Mouse (Mus musculus): ENCODE measurements at regions not wholly inside any gene's neighbourhood (a gene's known extent, or its start where the extent isn't known, plus 50 kb on each side); places are given as distances from the start of the nearest gene placed in this dataset.
A peak's percentile ranks its signal among the peaks of the same experiment; 100 is the strongest.

- Histone ChIP-seq H3K9me3 (no peaks in the 10 kb centered on the region), H3K27me3 (no peaks in the 10 kb centered on the region), H3K27ac (no peak overlapping the region), H3K9ac (no peak overlapping the region), H3K4me2 (no peak overlapping the region), H3K36me3 (replicated peaks) (no peaks in the 10 kb centered on the region), H3K4me3 (replicated peaks) (no peak overlapping the region), H3K4me1 (no peaks in the 10 kb centered on the region)
- WGBS = 100% methylated on average over 2 of the region's 2 CpGs
- ATAC-seq (ENCODE audit: low FRiP score) = no peak
Observed at GRCm38 (mm10) chr2:81251321-81251720, 634.3 kb downstream of the Nup35 start.

DNA sequence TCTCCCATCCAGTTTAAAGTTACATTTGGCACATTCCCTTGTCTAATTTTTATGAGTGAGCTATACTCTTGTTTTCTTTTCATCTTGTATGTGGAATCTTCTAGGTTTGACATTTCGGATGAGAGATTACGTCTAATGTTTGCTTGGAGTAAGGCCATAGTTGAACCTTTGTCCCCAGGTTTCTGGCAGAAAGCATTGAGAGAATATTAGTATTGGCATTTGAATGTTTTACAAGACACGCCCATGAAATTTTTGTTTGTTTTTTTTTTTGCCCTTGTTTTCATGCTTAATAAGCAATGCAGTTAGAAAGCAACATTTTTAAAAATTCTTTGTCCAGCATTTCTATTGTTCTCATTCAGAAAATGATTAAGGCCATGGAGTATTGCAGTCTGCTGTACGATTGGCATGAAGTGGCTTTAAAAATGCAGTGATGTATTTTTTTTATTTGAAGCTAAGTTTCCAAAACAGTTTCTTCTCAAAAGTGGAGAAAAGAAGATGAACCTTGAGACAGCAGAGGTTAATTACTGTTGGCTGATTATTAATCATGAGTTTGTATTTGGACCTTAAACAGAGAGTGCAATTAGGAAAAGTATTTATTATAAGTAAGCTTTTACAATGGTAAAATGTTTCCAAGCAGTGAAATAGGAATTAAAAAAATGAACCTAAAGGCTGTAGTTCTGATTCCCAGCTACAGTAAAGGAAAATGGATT, 645.2 kb downstream of the Nup35 start:
- no peak for ATAC-seq (ENCODE audit: low FRiP score)
- Histone ChIP-seq H3K9me3 (no peaks in the 10 kb centered on the region), H3K27me3 (no peaks in the 10 kb centered on the region), H3K9ac (no peak overlapping the region), H3K36me3 (replicated peaks) (no peaks in the 10 kb centered on the region), H3K4me1 (no peaks in the 10 kb centered on the region), H3K27ac (no peak overlapping the region), H3K4me2 (no peak overlapping the region), H3K4me3 (replicated peaks) (no peak overlapping the region)
- 88% methylated on average over 4 of the region's 4 CpGs for WGBS

GRCm38 (mm10) chr2:81269245-81269880, 652.3 kb downstream of the Nup35 start:
- 66% methylated on average over 3 of the region's 3 CpGs for WGBS
- H3K4me3 ChIP-seq (replicated peaks) = no peak overlapping the region
- no peaks in the 10 kb centered on the region for H3K9me3 ChIP-seq
- no peaks in the 10 kb centered on the region for H3K27me3 ChIP-seq
- H3K9ac ChIP-seq = no peak overlapping the region
- H3K4me2 ChIP-seq = no peak overlapping the region
- ATAC-seq (ENCODE audit: low FRiP score) = peak; percentile 55; the same call in 1 of the 2 replicates
- H3K27ac ChIP-seq = no peak overlapping the region
- H3K36me3 ChIP-seq (replicated peaks) = no peaks in the 10 kb centered on the region
- no peaks in the 10 kb centered on the region for H3K4me1 ChIP-seq

DNA sequence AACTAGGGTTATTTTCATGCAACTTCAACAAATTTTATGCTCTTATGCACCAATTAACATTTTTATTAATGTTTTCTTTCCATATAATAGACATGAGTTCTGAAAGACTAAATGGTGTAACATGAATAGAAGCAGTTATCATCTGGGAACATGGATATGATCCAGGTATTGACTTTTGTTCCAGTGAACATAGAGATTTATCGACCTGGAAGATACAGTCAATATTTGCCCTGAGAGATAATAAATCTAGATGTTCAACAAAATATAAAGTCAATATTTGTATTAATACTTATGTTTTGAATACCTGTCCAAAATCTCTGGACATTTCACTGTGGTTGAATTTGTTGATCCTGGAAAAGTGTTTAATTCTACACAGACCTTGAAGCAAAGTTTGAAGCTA, 653.9 kb downstream of the Nup35 start:
- Histone ChIP-seq H3K9ac (no peak overlapping the region), H3K4me1 (no peaks in the 10 kb centered on the region), H3K4me3 (replicated peaks) (no peak overlapping the region), H3K27ac (no peak overlapping the region), H3K27me3 (no peaks in the 10 kb centered on the region), H3K9me3 (no peaks in the 10 kb centered on the region), H3K4me2 (no peak overlapping the region), H3K36me3 (replicated peaks) (no peaks in the 10 kb centered on the region)
- no peak for ATAC-seq (ENCODE audit: low FRiP score)
- WGBS = 96% methylated on average over 1 of the region's 1 CpGs

DNA sequence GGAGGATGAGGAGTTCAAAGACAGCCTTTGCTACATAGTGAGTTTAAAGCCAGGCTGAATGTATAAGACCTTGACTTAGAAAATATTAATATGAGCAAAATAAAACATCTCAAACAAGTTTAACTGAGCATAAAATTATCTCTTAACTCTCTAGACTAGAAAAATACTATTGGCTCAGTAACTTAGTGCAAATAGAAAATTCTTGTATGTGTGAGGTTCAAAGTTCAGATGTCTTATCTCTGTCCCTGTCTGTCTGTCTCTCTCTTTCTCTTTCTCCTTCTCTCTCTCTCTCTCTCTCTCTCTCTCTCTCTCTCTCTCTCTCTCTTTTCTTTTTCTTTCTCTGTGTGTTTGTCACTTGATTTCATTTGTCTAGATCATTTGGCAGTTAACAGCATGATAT, 655.5 kb downstream of the Nup35 start:
- no peaks in the 10 kb centered on the region for H3K27me3 ChIP-seq
- no peaks in the 10 kb centered on the region for H3K9me3 ChIP-seq
- no peak overlapping the region for H3K4me3 ChIP-seq (replicated peaks)
- no peak overlapping the region for H3K4me2 ChIP-seq
- no peak overlapping the region for H3K9ac ChIP-seq
- no peak overlapping the region for H3K27ac ChIP-seq
- no peaks in the 10 kb centered on the region for H3K36me3 ChIP-seq (replicated peaks)
- no peak for ATAC-seq (ENCODE audit: low FRiP score)
- H3K4me1 ChIP-seq = no peaks in the 10 kb centered on the region

GRCm38 (mm10) chr2:81287414-81287813, 670.4 kb downstream of the Nup35 start:
- H3K4me2 ChIP-seq = no peak overlapping the region
- H3K36me3 ChIP-seq (replicated peaks) = no peaks in the 10 kb centered on the region
- no peaks in the 10 kb centered on the region for H3K27me3 ChIP-seq
- H3K4me3 ChIP-seq (replicated peaks) = no peak overlapping the region
- ATAC-seq (ENCODE audit: low FRiP score) = no peak
- 74% methylated on average over 3 of the region's 3 CpGs for WGBS
- H3K9ac ChIP-seq = no peak overlapping the region
- H3K27ac ChIP-seq = no peak overlapping the region
- no peaks in the 10 kb centered on the region for H3K9me3 ChIP-seq
- no peaks in the 10 kb centered on the region for H3K4me1 ChIP-seq

DNA sequence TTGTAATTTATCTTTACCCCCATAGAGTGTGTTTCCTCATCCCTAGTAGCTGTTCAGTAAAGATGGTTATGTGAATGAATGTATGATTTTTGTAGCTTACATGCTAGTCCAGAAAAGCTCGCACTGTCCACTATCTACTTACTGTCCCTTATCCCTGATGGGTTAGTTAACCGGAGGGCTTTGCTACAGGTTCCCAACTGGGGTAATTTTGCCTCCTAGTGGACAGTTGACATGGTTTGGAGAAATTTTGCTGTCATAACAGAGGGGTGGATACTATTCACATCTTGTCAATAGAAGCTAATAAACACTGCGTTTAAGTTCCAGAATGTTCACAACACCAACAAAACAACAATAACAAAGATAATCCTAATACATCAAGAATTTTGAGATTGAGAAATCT, 711.6 kb downstream of the Nup35 start:
- H3K4me3 ChIP-seq (replicated peaks) = no peak overlapping the region

GRCm38 (mm10) chr2:81336982-81337381, 716.0 kb upstream of the Zfp804a start:
- Histone ChIP-seq H3K27ac (no peak overlapping the region), H3K9ac (no peak overlapping the region), H3K27me3 (no peaks in the 10 kb centered on the region), H3K36me3 (replicated peaks) (no peaks in the 10 kb centered on the region), H3K4me1 (no peaks in the 10 kb centered on the region), H3K4me2 (no peak overlapping the region), H3K4me3 (replicated peaks) (no peak overlapping the region), H3K9me3 (no peaks in the 10 kb centered on the region)
- ATAC-seq (ENCODE audit: low FRiP score) = no peak
- WGBS = 77% methylated on average over 2 of the region's 2 CpGs

More for the DNA sequence above, 711.6 kb downstream of the Nup35 start:
- ATAC-seq (ENCODE audit: low FRiP score) = no peak
- WGBS = 84% methylated on average over 3 of the region's 3 CpGs
- no peaks in the 10 kb centered on the region for H3K4me1 ChIP-seq
- no peak overlapping the region for H3K27ac ChIP-seq
- no peaks in the 10 kb centered on the region for H3K9me3 ChIP-seq
- H3K4me2 ChIP-seq = no peak overlapping the region
- no peak overlapping the region for H3K9ac ChIP-seq
- H3K36me3 ChIP-seq (replicated peaks) = no peaks in the 10 kb centered on the region
- no peaks in the 10 kb centered on the region for H3K27me3 ChIP-seq

DNA sequence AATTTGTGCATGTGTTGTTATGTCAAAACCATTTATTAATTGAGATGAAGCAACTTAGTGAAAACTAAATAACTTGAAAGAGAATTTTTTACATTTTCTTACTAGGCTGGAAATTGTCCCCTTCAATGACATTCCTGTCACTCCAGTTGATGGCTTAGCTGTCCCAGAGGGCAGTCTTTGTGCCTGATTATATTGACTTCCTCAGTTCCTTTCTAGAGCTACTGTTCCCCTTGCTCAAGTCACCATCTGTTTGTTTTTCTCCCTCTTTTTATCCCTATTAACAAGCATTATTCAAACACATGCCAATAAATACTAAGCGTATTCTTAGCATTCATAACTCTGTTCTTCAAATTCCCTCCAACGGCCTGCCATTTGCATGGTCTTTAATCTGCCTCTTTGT, 712.6 kb upstream of the Zfp804a start:
- Histone ChIP-seq H3K4me1 (no peaks in the 10 kb centered on the region), H3K4me3 (replicated peaks) (no peak overlapping the region), H3K36me3 (replicated peaks) (no peaks in the 10 kb centered on the region), H3K9ac (no peak overlapping the region), H3K9me3 (no peaks in the 10 kb centered on the region), H3K4me2 (no peak overlapping the region), H3K27me3 (no peaks in the 10 kb centered on the region), H3K27ac (no peak overlapping the region)
- no peak for ATAC-seq (ENCODE audit: low FRiP score)
- WGBS = 74% methylated on average over 2 of the region's 2 CpGs
